Mouse (Mus musculus) c-Kit-negative CD71-positive TER-119-positive erythroid progenitor cells, embryonic 14.5 days (primary cell): ENCODE data around the gene Car12.

Source experiments
- DNase-seq: peaks from one replicate; pipeline ENCODE4 v3.0.0-alpha.2; 2013; ENCODE audit warnings: low read depth, low spot score

Gene Car12

GRCm38 (mm10) chr9:66710626-66711025 lies 2.9 kb upstream of the Car12 start:
- DNase-seq, result no peak

- DNase-seq, result no peak
These were observed 583 bp downstream of the Car12 start for GRCm38 (mm10) chr9:66714022-66714515.

GRCm38 (mm10) chr9:66715361-66715760 lies 1.9 kb downstream of the Car12 start:
- DNase-seq, result no peak

GRCm38 (mm10) chr9:66716533-66716932 lies 3.0 kb downstream of the Car12 start:
- DNase-seq, result no peak

DNA sequence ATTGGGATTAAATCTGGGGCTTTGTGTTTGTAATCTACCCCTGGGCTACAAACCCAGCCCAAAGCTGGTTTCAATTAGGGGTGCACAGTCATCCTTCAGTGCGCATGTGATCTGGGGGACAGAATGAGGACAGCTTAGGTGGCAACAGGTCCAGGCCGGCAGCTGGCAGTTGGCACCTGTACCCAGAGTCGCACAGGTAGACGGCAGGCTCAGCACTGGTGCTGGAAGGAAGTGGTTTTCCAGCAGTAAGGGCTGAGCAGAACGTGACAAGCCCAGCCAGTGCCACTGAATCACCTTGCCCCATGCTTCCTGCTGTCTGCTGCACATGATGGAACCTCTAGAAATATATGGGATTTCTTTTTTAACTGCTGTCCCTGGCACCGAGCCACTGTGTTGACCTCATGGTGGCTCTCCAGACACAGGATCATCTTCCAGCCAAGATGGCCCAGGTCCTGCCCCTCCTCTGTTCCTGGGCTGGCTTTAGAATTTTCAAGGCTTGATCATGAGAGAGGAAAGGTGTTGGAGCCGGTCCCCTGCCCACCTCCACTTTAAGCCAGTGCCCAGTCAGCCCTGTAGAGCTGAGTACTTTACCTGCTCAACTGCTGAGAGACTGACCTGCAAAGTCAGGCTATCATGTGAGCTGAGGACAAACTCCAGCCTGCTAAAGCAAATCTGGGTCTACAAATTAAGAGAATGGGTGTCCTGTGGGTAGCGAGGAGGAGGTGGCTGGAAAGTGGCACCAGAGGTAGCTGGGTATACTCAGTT lies 7.4 kb downstream of the Car12 start:
- DNase-seq, result no peak

DNA sequence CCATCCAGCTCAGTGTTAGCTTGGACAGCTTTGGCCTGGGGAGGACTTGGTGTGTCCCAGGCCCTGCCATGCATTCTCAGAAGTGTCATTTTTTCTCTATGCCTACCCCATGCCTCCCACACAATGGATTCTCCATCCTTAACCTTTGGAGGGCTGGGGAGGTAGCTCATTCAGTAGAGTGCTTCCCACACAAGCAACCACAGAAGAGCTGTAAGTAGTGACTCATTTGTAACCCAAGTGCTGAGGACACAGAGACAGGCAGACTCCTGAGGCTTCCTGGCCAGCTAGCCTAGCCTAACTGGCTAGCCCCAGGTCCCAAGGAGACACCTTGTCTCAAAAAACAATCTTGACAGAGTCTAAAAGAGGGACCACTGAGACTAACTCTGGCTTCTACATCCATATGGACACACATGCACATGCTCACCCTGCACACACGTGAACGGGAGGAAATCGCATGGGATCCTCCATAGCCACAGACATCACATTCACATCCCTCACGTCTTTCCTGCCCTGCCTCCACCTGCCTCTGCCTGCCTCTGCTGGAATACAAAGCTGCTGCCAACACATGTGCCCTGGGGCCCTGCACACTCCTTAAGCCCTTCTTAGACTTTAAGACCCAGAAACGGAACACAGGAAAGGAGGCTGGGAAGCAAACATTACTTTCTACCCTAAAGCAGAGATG lies 8.8 kb downstream of the Car12 start:
- DNase-seq, result no peak

DNA sequence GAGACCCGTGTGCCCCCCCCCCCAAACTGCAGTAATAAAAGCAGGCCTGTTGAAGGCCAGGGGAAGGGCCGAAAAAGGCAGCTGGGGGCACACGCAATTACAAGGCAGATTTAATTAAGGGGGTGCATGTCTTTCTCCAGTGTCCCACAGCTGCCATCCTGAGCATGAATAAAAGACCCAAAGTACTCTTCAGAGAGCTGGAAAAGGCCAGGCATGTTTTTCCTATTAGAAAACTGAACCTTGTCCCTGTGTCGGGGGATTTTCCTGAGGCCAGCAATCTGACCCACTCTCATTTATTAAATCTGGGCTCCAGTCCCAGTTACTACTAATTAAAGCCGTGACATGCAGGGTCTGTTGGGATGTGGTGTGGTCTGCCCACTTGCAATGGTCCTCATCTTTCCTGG lies 9.4 kb downstream of the Car12 start:
- DNase-seq, result no peak

DNA sequence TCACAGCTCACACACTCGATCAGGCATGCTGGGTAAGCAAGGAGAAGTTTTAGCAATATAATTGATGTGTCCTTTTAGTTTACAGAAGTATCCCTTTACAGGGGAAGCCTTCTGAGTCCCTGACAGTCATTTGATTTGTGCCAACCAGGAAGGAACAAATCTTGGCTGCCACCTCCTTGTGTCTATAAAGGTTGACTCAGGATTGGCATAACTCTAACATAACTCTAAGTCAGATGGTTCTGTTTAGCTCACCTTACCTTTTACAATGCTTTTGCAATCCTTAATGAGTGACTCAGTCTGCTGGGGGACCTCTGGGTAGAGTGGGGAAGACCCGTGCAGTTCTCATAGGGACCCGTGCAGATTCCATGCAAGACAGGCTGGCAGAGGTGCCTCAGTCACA lies 12.1 kb downstream of the Car12 start:
- DNase-seq, result no peak

DNA sequence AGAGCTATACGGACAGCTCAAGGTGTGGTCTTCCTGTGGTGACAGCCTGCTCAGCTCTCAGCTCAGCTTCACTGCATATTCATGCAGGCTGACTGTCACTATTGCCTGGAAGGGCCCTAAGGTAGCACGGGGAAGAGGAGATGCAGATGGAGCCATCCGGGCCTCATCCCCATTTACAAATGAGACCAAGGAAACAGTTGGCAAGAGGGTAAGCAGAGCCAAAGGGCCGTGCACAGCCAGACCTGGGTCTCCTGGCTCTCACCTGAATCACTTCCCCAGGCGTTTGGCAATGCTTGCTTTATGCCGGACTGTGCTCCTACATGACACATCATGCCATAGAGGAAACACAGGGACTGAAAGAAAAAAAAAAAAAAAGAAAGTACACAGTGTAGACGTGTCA lies 13.8 kb downstream of the Car12 start:
- DNase-seq, result no peak

DNA sequence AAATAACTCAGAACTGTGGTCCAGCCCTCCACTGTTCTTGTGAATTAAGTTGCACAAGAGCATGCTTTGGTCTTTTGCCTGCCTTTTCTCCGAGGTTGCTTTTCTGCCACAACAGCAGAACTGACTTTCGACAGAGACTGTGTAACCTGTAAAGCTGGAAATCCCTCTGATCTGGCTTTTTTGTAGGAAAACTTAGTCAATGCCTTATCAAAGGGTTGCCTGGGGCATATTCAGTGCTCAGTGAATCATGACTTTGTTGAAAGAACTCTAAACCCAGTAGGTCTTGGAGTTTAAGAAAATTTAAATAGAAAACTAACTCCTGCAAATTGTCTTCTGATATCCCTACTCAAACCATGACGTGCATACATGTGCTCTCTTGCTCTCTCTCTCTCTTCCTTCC lies 17.1 kb downstream of the Car12 start:
- DNase-seq, result no peak

DNA sequence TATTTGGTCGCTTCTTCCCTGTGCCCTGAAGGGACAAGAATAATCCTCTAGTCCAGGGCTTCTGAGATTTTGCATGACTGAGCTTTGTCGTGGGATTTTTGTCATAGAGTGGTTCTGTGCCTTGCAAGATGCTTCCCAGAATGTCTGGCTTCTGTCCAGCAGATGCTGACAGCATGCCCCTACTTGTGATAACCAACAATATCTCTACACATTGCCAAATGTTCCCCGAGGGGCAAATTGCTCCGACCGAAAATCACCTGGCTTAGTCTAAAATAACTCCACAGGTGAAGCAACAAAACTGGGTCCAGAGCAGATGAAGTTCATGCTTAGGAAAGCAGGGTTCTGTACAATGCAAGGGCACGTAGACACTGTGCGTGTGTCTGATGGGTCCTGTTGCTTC lies 17.8 kb downstream of the Car12 start:
- DNase-seq, result no peak

DNA sequence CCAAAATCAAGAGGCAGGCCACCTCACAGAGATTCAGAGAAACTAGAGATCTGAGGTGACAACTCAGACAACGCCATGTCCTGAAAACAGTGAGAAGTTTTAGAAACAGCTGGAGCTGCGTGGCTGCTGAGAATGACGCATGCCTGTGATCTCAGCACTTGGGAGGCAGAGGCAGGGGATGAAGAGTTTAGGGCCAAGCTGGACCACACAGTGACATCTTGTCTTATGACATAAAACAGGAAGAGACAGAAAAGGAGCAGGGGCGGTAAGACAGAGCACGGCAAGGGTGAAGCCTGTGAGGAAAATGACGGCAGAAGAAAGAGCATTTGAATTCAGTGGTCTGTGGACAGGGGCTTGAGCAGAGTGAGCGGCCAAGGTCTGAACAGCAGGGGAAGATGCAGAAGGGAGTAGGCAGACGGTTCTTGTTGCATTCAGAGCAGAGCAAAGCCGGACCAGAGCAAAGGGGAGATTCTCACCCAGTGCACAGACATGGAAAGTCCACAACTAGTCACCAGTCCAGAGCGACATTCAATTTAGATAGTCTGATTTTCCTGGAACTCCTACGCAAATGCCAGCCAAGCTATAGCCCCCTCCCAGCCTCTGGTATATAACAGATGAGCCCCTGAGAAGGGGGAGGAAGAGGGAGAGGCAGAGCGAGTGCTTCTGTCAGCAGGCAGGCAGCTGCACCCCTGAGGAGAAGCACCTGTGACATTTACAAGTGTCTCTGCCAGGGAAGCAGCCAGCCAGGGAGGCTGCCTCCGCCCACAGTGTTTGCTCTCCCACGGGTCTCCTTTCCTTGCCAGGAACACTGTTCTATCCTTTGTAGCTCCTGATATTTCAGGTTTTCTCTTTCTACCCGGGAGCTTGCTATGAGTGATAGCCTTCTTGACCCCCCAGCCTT lies 19.6 kb downstream of the Car12 start:
- no peak for DNase-seq

- DNase-seq, result no peak
These were observed 21.1 kb downstream of the Car12 start for GRCm38 (mm10) chr9:66734568-66734967.

DNA sequence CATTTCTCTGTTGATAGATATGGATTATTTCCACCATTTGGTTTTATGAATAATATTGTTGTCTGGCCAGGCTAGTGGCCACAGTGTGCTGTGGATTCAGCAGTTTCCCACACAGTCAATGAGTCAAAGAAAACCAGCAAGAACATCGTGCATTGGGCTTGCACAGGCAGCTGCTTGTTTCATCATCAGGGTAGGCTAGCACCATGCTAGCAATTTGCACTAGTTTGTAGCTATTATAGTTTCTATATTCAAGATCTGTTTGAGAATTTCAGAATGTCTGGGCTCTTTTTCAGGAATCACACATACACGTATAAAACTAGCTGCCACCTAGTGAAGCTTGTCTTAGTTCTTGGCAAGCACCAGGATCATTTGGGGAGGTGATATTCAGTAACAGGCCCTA lies 21.6 kb downstream of the Car12 start:
- no peak for DNase-seq

GRCm38 (mm10) chr9:66736016-66736415 lies 22.5 kb downstream of the Car12 start:
- no peak for DNase-seq

- DNase-seq, result no peak
These were observed 23.1 kb downstream of the Car12 start for GRCm38 (mm10) chr9:66736551-66736950.

DNA sequence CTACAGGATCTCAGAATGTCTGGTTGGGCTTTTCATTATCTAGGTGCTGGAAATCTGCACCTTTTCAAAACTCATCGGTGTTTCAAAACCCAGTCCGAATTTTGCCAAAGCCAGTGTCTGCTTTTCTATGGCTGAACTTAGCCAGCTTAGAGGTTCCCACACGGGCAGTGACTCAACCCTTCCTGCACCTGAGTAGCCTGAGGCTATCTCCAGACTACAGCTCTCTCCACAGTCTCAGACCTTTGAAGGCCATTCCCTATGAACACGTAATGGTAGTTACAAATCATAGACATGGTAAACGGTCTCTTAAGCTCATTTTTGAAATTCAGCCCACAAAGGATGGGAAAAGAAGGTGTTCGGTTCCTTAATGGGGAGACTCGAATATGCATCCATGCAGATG lies 26.0 kb downstream of the Car12 start:
- no peak for DNase-seq

DNA sequence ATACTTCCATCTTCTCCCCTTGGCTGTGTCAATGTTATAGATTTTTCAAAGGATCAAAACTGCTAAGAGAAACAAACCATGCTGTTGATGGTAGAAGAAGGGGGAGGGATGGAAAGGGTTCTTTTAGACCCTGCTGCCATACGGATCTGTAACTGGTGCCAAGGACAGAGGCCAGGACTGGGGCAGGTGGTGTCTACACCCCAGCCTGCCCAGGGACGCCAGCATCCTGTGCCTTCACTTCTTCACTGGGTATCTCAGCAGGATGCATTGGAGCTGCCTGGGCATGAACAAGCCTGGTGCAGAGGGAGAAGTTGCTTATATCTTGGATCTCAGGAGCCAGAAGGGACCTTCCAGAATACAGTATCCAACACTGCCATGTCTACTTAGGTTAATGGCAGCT lies 31.0 kb downstream of the Car12 start:
- no peak for DNase-seq

GRCm38 (mm10) chr9:66748390-66748789 lies 34.9 kb downstream of the Car12 start:
- no peak for DNase-seq

DNA sequence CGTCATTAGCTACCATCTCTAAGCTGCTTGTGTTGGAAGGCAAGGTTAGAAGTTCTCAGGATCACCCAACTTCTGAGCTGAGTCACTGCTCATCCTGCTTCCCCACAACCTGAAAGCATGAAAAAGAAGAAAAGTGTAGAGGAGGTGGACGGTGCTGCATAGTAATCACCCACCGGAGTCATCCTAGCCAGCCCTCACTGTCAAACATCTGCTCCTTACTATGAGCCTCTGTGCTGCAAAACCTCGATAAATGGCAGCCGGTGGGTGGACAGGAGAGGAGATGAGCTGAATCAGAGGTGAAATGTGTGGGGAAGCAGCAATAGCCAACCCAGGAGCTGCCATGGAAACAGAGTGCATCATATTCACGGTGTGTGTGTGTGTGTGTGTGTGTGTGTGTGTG lies 39.4 kb downstream of the Car12 start:
- DNase-seq, result no peak

DNA sequence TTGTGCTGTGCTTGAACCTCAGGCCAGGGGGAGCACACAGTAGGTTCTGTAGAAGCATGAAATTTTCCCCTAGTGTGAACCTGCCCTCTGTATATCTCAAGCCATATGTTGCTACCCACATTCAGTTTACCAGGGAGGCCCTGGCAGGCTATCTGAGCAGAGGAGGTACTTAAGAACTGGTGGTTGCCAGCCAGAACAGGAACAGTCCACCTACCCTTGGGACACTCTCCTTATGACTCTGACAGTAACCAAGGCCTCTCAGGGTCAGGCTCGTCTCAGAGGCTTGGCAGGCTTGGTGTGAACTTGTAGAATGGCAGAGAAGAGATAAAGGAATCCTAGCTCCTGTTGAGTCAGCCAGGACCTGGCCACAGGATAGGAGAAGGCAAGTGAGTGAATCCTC lies 47.5 kb downstream of the Car12 start:
- no peak for DNase-seq

- DNase-seq, result no peak
These were observed 55.2 kb downstream of the Car12 start for GRCm38 (mm10) chr9:66768721-66769120.
